In genomic region chr3:122483066-122483782, GRCm38 (mm10) we compare ENCODE assay signal across 10 mouse cellular contexts.
DNase-seq lines count a peak whose midpoint lies in the region; ATAC-seq and TF ChIP-seq lines count a peak whose summit lies in the region.
"Had no signal": no experiment of that assay in that cellular context is flagged by ENCODE, and none has a peak within 500 bp of the region (broad histone marks: within the 10 kb centered on the region; RNA-seq: fewer than 3 reads in every experiment).

No protein-coding gene starts in this region.

- H3K36me3 ChIP-seq in E14TG2a.4 (ENCODE audit: insufficient read depth, low read length), result 0 out of 2 replicates have a peak, but pooled peaks cover 7% of the 10 kb centered on the region
- H3K36me3 ChIP-seq in forebrain, embryonic 13.5 days (ENCODE audit: poor library complexity, severe bottlenecking), result no peaks in the 10 kb centered on the region
- H3K36me3 ChIP-seq in hindbrain, embryonic 14.5 days (replicated peaks; ENCODE audit: control insufficient read depth, insufficient read depth), result no peaks in the 10 kb centered on the region
- H3K36me3 ChIP-seq in neural tube, embryonic 15.5 days, result no peaks in the 10 kb centered on the region

- peak; percentile 53 to 60 for DNase-seq in cerebellum, postnatal 14 days
- no peak for DNase-seq in cerebellum, adult 18-20 months
- no peak for DNase-seq in hindbrain, embryonic 14.5 days (ENCODE audit: low spot score)
- DNase-seq in thymus, postnatal 4 days, result no peak
- DNase-seq in spleen, postnatal 14 days (ENCODE audit: low spot score in 2 of 2), result no peak

- no peak overlapping the region for H3K27ac ChIP-seq in forebrain, embryonic 13.5 days
- H3K27ac ChIP-seq in hindbrain, embryonic 14.5 days, result peak overlapping the region; percentile 0; the same call in 1 of the 2 replicates
- H3K27ac ChIP-seq in neural tube, embryonic 15.5 days (replicated peaks), result peak overlapping the region; percentile 64

- H3K27me3 ChIP-seq in E14TG2a.4 (ENCODE audit: insufficient read depth, low read length), result no peaks in the 10 kb centered on the region
- H3K27me3 ChIP-seq in forebrain, embryonic 13.5 days, result peaks cover 2% of the 10 kb centered on the region; the same call in 1 of the 2 replicates
- no peaks in the 10 kb centered on the region for H3K27me3 ChIP-seq in hindbrain, embryonic 14.5 days (ENCODE audit: control insufficient read depth, insufficient read depth, low read length)
- no peaks in the 10 kb centered on the region for H3K27me3 ChIP-seq in neural tube, embryonic 15.5 days (replicated peaks)
- H3K27me3 ChIP-seq: CH12.LX had no signal

- H3K4me2 ChIP-seq in forebrain, embryonic 13.5 days, result peak overlapping the region; percentile 20
- H3K4me2 ChIP-seq in hindbrain, embryonic 14.5 days (replicated peaks), result peak overlapping the region; percentile 10; the same call in 1 of the 2 replicates
- H3K4me2 ChIP-seq in neural tube, embryonic 15.5 days, result peak overlapping the region; percentile 30

- H3K4me1 ChIP-seq in E14TG2a.4 (replicated peaks; ENCODE audit: low read depth, low read length), result peaks cover 80% of the 10 kb centered on the region
- H3K4me1 ChIP-seq in forebrain, embryonic 13.5 days, result peaks cover 61% of the 10 kb centered on the region
- H3K4me1 ChIP-seq in hindbrain, embryonic 14.5 days (replicated peaks; ENCODE audit: control insufficient read depth, insufficient read depth, low read length), result peaks cover 35% of the 10 kb centered on the region
- peaks cover 53% of the 10 kb centered on the region for H3K4me1 ChIP-seq in neural tube, embryonic 15.5 days

- ATAC-seq in forebrain, embryonic 13.5 days, result 0 out of 2 replicates have a peak, but pooled peaks have one; percentile 10
- ATAC-seq in hindbrain, embryonic 14.5 days (ENCODE audit: low FRiP score), result peak; percentile 43; the same call in 1 of the 2 replicates
- ATAC-seq in neural tube, embryonic 15.5 days (ENCODE audit: low FRiP score), result 0 out of 2 replicates have a peak, but pooled peaks have one; percentile 37

- peak overlapping the region; percentile 29 for H3K4me3 ChIP-seq in E14TG2a.4 (replicated peaks; ENCODE audit: low read length)
- H3K4me3 ChIP-seq in forebrain, embryonic 13.5 days, result no peak overlapping the region
- H3K4me3 ChIP-seq in hindbrain, embryonic 14.5 days (replicated peaks; ENCODE audit: low read length), result no peak overlapping the region; the same call in 1 of the 2 replicates
- peak overlapping the region; percentile 13; the same call in 1 of the 2 replicates for H3K4me3 ChIP-seq in neural tube, embryonic 15.5 days (replicated peaks)
- H3K4me3 ChIP-seq: megakaryocyte, embryonic 14.5 days had no signal

- WGBS in forebrain, embryonic 13.5 days, result 11% methylated on average over 14 of the region's 14 CpGs
- WGBS in hindbrain, embryonic 14.5 days, result 23% methylated on average over 14 of the region's 14 CpGs
- WGBS in neural tube, embryonic 15.5 days, result 20% methylated on average over 14 of the region's 14 CpGs

- H3K9ac ChIP-seq in forebrain, embryonic 13.5 days, result peak overlapping the region; percentile 30; the same call in 1 of the 2 replicates
- H3K9ac ChIP-seq in hindbrain, embryonic 14.5 days, result no peak overlapping the region
- no peak overlapping the region for H3K9ac ChIP-seq in neural tube, embryonic 15.5 days (replicated peaks)

- no peak for TF ChIP-seq CTCF in E14TG2a.4 (conservative IDR thresholded peaks at IDR 0.05; ENCODE audit: low read length)

- no peaks in the 10 kb centered on the region for H3K9me3 ChIP-seq in E14TG2a.4 (ENCODE audit: low read length)
- H3K9me3 ChIP-seq in forebrain, embryonic 13.5 days (replicated peaks), result no peaks in the 10 kb centered on the region
- H3K9me3 ChIP-seq in hindbrain, embryonic 14.5 days (ENCODE audit: control insufficient read depth, low read length), result no peaks in the 10 kb centered on the region
- H3K9me3 ChIP-seq in neural tube, embryonic 15.5 days (replicated peaks), result no peaks in the 10 kb centered on the region
- H3K9me3 ChIP-seq: megakaryocyte, embryonic 14.5 days had no signal

Comparison
In these comparisons a context has a peak if more than half of its experiments do, and no peak if none do; other contexts are left out.
1. DNase-seq: peak in cerebellum, postnatal 14 days (2 of 2); none in cerebellum, adult 18-20 months (0 of 2), hindbrain, embryonic 14.5 days (single experiment), thymus, postnatal 4 days (single experiment) and spleen, postnatal 14 days (0 of 2).
2. H3K4me3 ChIP-seq: peak in E14TG2a.4 (single experiment) and neural tube, embryonic 15.5 days (single experiment); none in forebrain, embryonic 13.5 days (single experiment) and hindbrain, embryonic 14.5 days (single experiment).
3. Peak in every context shown above with its lines, with median percentiles within 50 percentile points of each other: ATAC-seq and H3K4me2 ChIP-seq.